ENCODE assay signal across 8 mouse cellular contexts in the genomic region with DNA sequence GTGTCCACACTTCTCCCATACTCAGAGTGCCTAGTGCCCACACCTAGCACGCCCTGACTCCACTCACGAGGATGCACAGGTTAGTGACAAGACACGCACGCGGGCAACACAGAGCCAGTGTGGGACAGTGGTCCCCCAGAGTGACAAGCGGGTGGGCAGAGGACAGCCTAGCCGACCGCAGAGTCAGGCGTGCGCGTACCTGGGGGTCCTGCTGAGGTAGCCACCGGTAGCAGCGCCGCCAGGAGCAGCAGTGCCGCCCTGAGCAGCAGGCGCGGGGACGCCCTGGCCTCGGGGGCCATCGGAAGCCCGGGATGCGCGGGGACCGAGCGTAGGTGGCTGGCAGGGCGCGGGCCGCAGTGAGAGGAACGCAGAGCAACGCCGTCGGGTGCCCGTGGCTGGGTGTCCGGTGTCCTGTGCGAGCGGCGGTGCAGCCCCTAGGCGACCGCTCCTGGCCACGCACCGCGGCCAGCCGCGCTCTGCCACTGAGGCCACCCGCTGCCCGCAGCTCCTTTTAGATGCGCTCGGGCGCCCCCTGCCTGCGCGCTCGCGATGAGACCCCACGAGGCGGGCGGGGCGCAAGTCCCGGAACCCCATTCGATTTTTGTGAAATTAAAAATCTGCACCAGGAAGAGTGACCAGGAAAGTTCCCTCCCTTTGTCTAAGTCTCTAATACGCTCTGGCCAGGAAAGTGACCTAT. TPM values are rescaled to one million over a fixed set of nuclear protein-coding genes. Genes with fewer than 3 reads are reported as not detected.
A peak's percentile ranks its signal among the peaks of the same experiment; 100 is the strongest.
DNase-seq lines count a peak whose midpoint lies in the region; ATAC-seq lines count a peak whose summit lies in the region.

A gene (minus strand): TSS at position 484 of the 697 bp plus-strand sequence.

- peak within 1 kb of the TSS; percentile 62 for H3K9ac ChIP-seq in embryonic facial prominence, embryonic 11.5 days (replicated peaks; ENCODE audit: low read length)
- peak within 1 kb of the TSS; percentile 46; the same call in 1 of the 2 replicates for H3K9ac ChIP-seq in kidney, embryonic 14.5 days (ENCODE audit: low read depth, low read length)
- H3K9ac ChIP-seq in liver, embryonic 12.5 days: no peak within 1 kb of the TSS

- H3K36me3 ChIP-seq in embryonic facial prominence, embryonic 11.5 days (replicated peaks; ENCODE audit: control insufficient read depth, insufficient read depth, low read depth, low read length): no peaks in the 10 kb centered on the region
- no peaks in the 10 kb centered on the region for H3K36me3 ChIP-seq in kidney, embryonic 14.5 days (ENCODE audit: control insufficient read depth, insufficient read depth, low read length)
- no peaks in the 10 kb centered on the region for H3K36me3 ChIP-seq in liver, embryonic 12.5 days

- no peaks in the 10 kb centered on the region; the same call in 1 of the 2 replicates for H3K4me1 ChIP-seq in embryonic facial prominence, embryonic 11.5 days (ENCODE audit: control insufficient read depth, insufficient read depth, low read length)
- H3K4me1 ChIP-seq in kidney, embryonic 14.5 days (ENCODE audit: control insufficient read depth, insufficient read depth, low read length): 0 out of 2 replicates have a peak, but pooled peaks cover 5% of the 10 kb centered on the region
- H3K4me1 ChIP-seq in liver, embryonic 12.5 days: 0 out of 2 replicates have a peak, but pooled peaks cover 4% of the 10 kb centered on the region

- H3K4me2 ChIP-seq in embryonic facial prominence, embryonic 11.5 days (ENCODE audit: low read depth, low read length): peak within 1 kb of the TSS; percentile 96
- peak within 1 kb of the TSS; percentile 98 for H3K4me2 ChIP-seq in kidney, embryonic 14.5 days (replicated peaks; ENCODE audit: low read depth, low read length)
- peak within 1 kb of the TSS; percentile 68 for H3K4me2 ChIP-seq in liver, embryonic 12.5 days

- peak; percentile 5 for DNase-seq in cerebellum, adult 8-10 months
- no peak for DNase-seq in cerebellum, adult 9-11 months
- peak; percentile 81 for DNase-seq in embryonic facial prominence, embryonic 11.5 days (ENCODE audit: low spot score)
- DNase-seq in heart, adult 8-10 months (ENCODE audit: low spot score): peak; percentile 45
- peak; percentile 34 for DNase-seq in naive thymus-derived CD4-positive, alpha-beta T cell, adult 2 months (ENCODE audit: low read depth)
- peak; percentile 37 for DNase-seq in thymus, postnatal 0 days (ENCODE audit: low spot score)

- 2% methylated on average over 58 of the region's 60 CpGs for WGBS in embryonic facial prominence, embryonic 11.5 days
- WGBS in kidney, embryonic 14.5 days: 2% methylated on average over 57 of the region's 60 CpGs
- 2% methylated on average over 60 of the region's 60 CpGs for WGBS in liver, embryonic 12.5 days (ENCODE audit: insufficient replicate concordance)

- H3K9me3 ChIP-seq in embryonic facial prominence, embryonic 11.5 days (replicated peaks; ENCODE audit: control insufficient read depth, low read length): no peaks in the 10 kb centered on the region
- no peaks in the 10 kb centered on the region for H3K9me3 ChIP-seq in kidney, embryonic 14.5 days (ENCODE audit: control insufficient read depth, low read length)
- H3K9me3 ChIP-seq in liver, embryonic 12.5 days (replicated peaks): no peaks in the 10 kb centered on the region

- peak within 1 kb of the TSS; percentile 46 for H3K4me3 ChIP-seq in embryonic facial prominence, embryonic 11.5 days (ENCODE audit: low read depth, low read length)
- peak within 1 kb of the TSS; percentile 48 for H3K4me3 ChIP-seq in kidney, embryonic 14.5 days (ENCODE audit: low read length)
- peak within 1 kb of the TSS; percentile 41 for H3K4me3 ChIP-seq in liver, embryonic 12.5 days

- no peak; the same call in 1 of the 2 replicates for ATAC-seq in embryonic facial prominence, embryonic 11.5 days (replicated peaks; ENCODE audit: insufficient number of reproducible peaks, low FRiP score, low TSS enrichment, low read depth)
- ATAC-seq in kidney, embryonic 14.5 days (ENCODE audit: low FRiP score, low TSS enrichment): peak; percentile 79
- no peak for ATAC-seq in liver, embryonic 12.5 days

- H3K27me3 ChIP-seq in embryonic facial prominence, embryonic 11.5 days (ENCODE audit: control insufficient read depth, insufficient read depth, low read length): peaks cover 5% of the 10 kb centered on the region
- H3K27me3 ChIP-seq in kidney, embryonic 14.5 days (ENCODE audit: control insufficient read depth, insufficient read depth, low read length): peaks cover 32% of the 10 kb centered on the region
- H3K27me3 ChIP-seq in liver, embryonic 12.5 days (replicated peaks): peaks cover 50% of the 10 kb centered on the region

- H3K27ac ChIP-seq in embryonic facial prominence, embryonic 11.5 days (replicated peaks; ENCODE audit: low read depth, low read length): no peak within 1 kb of the TSS
- no peak within 1 kb of the TSS for H3K27ac ChIP-seq in kidney, embryonic 14.5 days (ENCODE audit: low read depth, low read length)
- no peak within 1 kb of the TSS for H3K27ac ChIP-seq in liver, embryonic 12.5 days

RNA-seq across cellular contexts. Expression of the gene that starts here (rescaled TPM):
- polyA plus RNA-seq in embryonic facial prominence, embryonic 11.5 days (2014; fragmentation: Nextera tagmentation; extraction: Ambion mirVana): 2.5 and 3.0 TPM in 2 replicates
- total RNA-seq in heart, adult 8-10 months (2022): 10 to 100 TPM in 3 of 4 experiments, 1 to 10 TPM in 1; 8.3 to 11.7 (median 10.6) TPM
- 0.11 and 0.24 TPM in 2 replicates for polyA plus RNA-seq in kidney, embryonic 14.5 days (2014; fragmentation: Nextera tagmentation; extraction: Ambion mirVana)
- polyA plus RNA-seq in liver, embryonic 12.5 days (2016; fragmentation: Nextera tagmentation; extraction: Ambion mirVana): 0.19 and 0.30 TPM in 2 replicates
- polyA plus RNA-seq in thymus, postnatal 0 days (2015; fragmentation: Nextera tagmentation; extraction: Ambion mirVana): 3.6 and 4.0 TPM in 2 replicates

Comparison
In these comparisons a context has a peak if more than half of its experiments do, and no peak if none do; other contexts are left out.
1. Peak in ATAC-seq, H3K4me3 ChIP-seq, H3K9ac ChIP-seq and H3K4me2 ChIP-seq in kidney, embryonic 14.5 days; RNA of the gene not detected or under 1 TPM.